Mouse (Mus musculus) right cerebral cortex, postnatal 10 days (tissue): ENCODE results near the gene Rora.

Source experiments
- DNase-seq, 2 experiments: peaks; one replicate each; pipeline ENCODE4 v3.0.0; 2021; ENCODE audit warnings: low spot score in 2 of 2

Gene Rora

GRCm38 (mm10) chr9:68688151-68688550 lies 34.6 kb downstream of the Rora start:
- no peak for DNase-seq

GRCm38 (mm10) chr9:68689351-68689750 lies 35.8 kb downstream of the Rora start:
- peak; percentile 48 to 63 for DNase-seq

GRCm38 (mm10) chr9:68694889-68695495 lies 41.4 kb downstream of the Rora start:
- no peak for DNase-seq

GRCm38 (mm10) chr9:68695496-68695969 lies 41.9 kb downstream of the Rora start:
- peak in 1 of 2 experiments; percentile 33 for DNase-seq

- DNase-seq, result no peak
Measured at GRCm38 (mm10) chr9:68696425-68696956, 42.9 kb downstream of the Rora start.

- no peak for DNase-seq
Measured at GRCm38 (mm10) chr9:68699341-68699740, 45.8 kb downstream of the Rora start.

- DNase-seq, result no peak
Measured at GRCm38 (mm10) chr9:68699856-68700255, 46.3 kb downstream of the Rora start.

- no peak for DNase-seq
Measured at GRCm38 (mm10) chr9:68707636-68708035, 54.0 kb downstream of the Rora start.

GRCm38 (mm10) chr9:68709232-68709631 lies 55.6 kb downstream of the Rora start:
- DNase-seq, result no peak

- no peak for DNase-seq
Measured at GRCm38 (mm10) chr9:68710893-68711654, 57.5 kb downstream of the Rora start.

GRCm38 (mm10) chr9:68716961-68717360 lies 63.4 kb downstream of the Rora start:
- peak; percentile 43 to 62 for DNase-seq

- no peak for DNase-seq
Measured at GRCm38 (mm10) chr9:68718427-68718826, 64.8 kb downstream of the Rora start.

- no peak for DNase-seq
Measured at GRCm38 (mm10) chr9:68719286-68719685, 65.7 kb downstream of the Rora start.

- peak; percentile 40 to 63 for DNase-seq
Measured at GRCm38 (mm10) chr9:68724636-68725285, 71.2 kb downstream of the Rora start.

GRCm38 (mm10) chr9:68727166-68727855 lies 73.7 kb downstream of the Rora start:
- DNase-seq, result no peak

- DNase-seq, result no peak
Measured at GRCm38 (mm10) chr9:68731438-68731837, 77.9 kb downstream of the Rora start.

- DNase-seq, result no peak
Measured at GRCm38 (mm10) chr9:68732929-68733328, 79.3 kb downstream of the Rora start.

GRCm38 (mm10) chr9:68735886-68736285 lies 82.3 kb downstream of the Rora start:
- DNase-seq, result no peak

- no peak for DNase-seq
Measured at GRCm38 (mm10) chr9:68737197-68737736, 83.7 kb downstream of the Rora start.

- no peak for DNase-seq
Measured at GRCm38 (mm10) chr9:68745931-68746646, 92.5 kb downstream of the Rora start.

GRCm38 (mm10) chr9:68756976-68757375 lies 103.4 kb downstream of the Rora start:
- DNase-seq, result no peak
